Mouse (Mus musculus): ENCODE measurements at regions not wholly inside any gene's neighbourhood (a gene's known extent, or its start where the extent isn't known, plus 50 kb on each side); places are given as distances from the start of the nearest gene placed in this dataset.

- TF ChIP-seq POLR2A (IDR thresholded peaks at IDR 0.05; ENCODE audit: borderline replicate concordance, extremely low read depth, insufficient read depth, insufficient read length, poor library complexity, severe bottlenecking) (no peak), CTCF (IDR thresholded peaks at IDR 0.05; ENCODE audit: borderline replicate concordance, extremely low read depth, insufficient read depth, insufficient read length) (no peak)
Observed at GRCm38 (mm10) chr5:83741913-83742312, 386.9 kb upstream of the Tecrl start.
